Mouse (Mus musculus): ENCODE measurements around the gene Platr17.
"Not testable (repeated sequence)": the region's sequence is repeated elsewhere in the genome, so short reads cannot be mapped to it uniquely, and the experiment has no call there.

- TF ChIP-seq CTCF (IDR thresholded peaks at IDR 0.05; ENCODE audit: low read depth, low read length); GATA1 (IDR thresholded peaks at IDR 0.05; ENCODE audit: borderline replicate concordance, low read length); TAL1 (conservative IDR thresholded peaks at IDR 0.05; ENCODE audit: low read depth, low read length); GATA2 (IDR thresholded peaks at IDR 0.05; ENCODE audit: borderline replicate concordance, low read depth, low read length); POLR2AphosphoS5 (IDR thresholded peaks at IDR 0.05; ENCODE audit: insufficient replicate concordance, low read depth, low read length): not testable (repeated sequence)
Measured at GRCm38 (mm10) chr17:33952015-33952414, 47.1 kb downstream of the Platr17 start.
